Mouse (Mus musculus) mesoderm, embryonic 11.5 days (tissue): ENCODE measurements around the gene Ip6k3.

Experiments
- DNase-seq: peaks from one replicate; pipeline ENCODE4 v3.0.0-alpha.2; 2012; ENCODE audit warnings: low read depth, low spot score

Ip6k3 gene

DNA sequence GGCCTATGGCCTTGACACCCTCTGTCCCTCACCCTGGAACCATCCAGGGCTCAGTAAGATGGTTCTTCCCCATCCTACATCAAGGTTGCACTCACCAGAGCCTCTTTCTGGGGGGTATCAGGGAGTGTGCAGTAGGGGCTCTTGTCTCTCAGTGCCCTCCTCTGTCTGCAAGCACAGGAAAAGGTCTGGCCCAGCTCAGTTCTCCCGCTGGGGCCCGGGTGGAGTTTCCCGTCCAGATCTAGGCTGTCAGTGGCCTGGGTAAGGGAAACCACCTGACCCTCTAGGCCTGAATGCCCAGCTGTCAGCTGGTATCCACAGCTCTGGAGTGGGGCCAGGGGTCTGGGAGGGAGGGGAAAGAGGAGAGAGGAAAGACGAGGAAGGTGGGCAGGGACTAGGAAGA is at the start of gene Ip6k3:
Ip6k3 (minus strand) TSS at position 251 of the 400 bp plus-strand sequence.
- no peak for DNase-seq

DNA sequence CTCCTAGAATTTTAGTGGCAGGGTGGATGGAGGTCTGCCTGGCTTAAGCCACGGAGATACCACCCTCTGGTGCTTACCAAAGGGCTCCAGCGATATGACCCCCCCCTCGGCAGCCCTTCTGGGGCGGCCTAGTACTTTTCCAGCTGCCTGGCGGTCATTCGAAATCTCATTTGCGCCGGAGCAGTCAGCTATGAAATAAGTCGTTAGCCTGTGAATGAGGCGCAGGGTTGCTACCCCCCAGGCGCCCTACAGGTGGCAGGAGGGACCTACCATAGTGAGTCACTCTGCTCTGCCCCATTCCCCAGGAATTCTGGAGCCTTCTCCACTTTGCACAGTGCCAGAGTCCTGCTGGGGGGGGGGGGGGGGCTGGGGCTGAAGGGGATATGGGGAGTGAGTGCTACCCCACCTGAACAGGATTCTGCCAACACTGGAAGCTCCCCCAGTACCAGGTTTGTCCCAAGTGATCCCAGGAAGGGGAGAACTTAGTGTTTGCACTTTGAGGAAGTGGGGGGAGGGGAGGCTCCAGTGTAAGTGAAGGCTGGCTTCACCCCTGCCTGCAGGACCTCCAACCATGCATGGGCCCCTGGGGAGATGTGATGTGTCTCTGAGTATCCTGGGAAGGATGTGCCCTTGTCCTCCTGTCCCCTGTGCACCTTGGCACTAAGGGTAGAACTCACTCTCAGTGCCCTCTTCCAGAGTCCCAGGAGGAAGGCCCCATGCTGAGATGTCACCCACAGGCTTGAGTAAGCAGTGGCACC is 45.4 kb upstream of the Ip6k3 start:
- DNase-seq = peak; percentile 64

DNA sequence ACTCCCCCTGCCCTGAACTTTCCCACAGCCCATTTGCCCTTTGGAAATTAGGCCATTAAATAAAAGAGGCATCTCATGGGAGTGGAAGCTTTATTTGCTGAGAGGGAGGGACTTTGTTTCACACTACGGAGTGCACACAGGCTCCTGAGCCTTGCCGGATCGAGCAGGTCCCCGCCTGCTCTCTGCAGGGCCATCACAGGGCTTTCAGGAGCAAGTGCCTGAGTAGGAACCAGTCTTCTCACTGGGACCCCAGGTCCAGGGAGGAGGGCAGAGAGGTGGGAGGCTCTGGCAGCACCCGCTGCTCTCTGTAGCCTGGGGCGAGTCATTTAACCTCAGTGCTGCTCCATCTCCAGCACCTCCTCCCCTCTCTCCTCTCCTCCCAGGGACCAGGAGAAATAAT is 44.4 kb upstream of the Ip6k3 start:
- DNase-seq = no peak

DNA sequence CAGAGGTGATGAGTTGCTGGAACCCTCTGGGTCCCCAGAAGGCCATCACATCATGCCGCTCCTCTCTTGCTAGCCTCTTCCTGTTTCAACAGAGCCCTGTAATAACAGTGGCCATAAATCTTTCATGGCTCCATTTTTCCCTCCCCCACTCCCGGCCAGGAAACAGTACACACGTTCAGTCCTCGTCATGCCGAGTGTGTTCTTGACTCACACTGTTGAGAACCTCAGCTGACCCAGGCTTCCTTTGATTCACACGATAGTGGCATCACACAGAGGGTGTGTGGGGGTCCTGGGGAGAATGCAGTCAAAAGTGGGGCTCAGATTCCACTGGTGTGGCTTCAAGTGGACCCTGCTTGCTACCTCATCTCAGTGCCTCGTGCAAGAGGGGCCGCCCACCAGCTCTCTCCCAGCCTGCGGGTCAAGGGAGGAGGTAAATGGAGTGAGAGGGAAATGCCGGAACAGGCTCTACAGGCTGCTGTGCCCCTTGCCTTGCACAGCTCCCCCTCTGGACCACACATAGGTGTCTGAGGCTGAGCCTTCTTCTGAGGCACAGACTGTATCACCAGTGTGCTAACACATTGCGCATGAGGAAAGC is 39.6 kb upstream of the Ip6k3 start:
- peak; percentile 79 for DNase-seq

DNA sequence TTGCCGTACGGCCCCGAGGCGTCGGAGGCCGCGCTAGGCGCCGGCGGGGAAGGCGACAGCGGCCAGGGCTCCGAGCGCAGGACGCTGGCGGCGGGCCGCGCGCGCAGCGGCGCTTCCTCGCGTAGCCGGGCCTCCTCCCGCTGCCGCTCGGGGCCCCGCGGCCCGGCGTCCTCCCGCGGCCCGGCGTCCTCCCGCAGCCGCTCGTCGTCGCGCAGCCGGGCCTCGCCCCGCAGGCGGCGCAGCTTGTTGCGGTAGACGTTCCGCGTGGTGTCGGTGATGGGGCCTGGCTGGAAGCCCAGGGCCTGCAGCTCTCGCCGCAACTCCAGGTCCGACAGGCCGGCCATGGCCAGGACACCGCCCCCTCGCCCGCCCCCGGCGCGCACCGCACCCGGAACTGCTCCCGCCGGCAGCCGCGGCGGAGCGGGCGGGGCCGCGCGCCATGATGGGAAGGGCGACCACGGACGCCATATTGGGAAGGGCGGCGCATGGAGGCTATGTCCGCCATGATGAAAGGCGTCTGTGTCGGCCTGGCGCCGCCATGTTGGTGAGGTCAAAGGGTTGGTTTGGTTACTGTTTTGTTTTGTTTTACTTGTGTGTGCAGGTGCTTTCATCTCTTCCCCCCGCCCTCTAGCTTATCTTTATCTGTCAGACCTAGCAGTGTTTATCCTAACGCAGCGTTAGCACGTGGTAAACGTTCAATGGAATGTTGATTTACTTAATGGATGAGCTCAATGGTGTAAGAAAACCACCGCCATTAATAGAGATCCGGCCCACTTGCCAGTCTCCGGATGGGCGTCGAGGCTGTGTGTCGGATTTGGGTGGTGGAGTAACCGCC is 36.7 kb upstream of the Ip6k3 start, which contains the start of gene Lemd2:
Lemd2 (minus strand) TSS at position 395 of the 835 bp plus-strand sequence.
- DNase-seq = peak; percentile 95

DNA sequence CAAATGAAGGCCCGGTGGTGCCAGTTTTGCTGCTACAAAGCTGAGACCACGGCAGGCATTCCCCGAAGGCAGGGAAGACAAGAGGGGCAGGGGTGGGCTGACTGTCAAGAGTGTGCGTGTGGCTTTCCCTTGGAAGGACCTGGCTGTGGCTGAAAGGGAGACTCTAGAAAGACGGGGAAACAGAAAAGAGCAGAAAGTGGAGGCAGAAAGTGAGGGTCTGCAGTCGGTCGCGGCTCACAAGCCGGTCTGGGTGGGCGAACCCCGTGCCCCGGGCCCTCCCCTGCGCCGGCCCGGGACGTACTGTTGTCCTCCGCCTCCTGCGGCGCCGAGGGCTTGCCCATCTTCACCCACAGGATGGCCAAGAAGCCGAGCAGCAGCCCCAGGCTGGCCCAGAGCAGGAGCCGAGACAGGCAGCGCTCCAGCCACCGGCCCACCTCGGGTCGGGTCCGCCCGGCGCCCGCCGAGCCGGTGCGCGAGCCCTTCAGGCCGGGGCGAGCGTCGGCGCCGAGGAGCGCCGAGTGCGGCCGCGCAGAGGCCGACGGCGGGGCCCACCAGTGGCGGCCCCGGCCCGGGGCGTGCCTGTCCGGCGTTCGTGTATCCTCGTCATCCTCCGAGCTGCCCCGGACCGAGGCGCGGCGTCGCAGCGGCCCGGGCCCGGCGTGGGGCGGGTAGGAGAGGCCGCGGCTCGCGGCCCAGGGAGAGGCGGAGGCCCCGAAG is 35.9 kb upstream of the Ip6k3 start:
- no peak for DNase-seq

DNA sequence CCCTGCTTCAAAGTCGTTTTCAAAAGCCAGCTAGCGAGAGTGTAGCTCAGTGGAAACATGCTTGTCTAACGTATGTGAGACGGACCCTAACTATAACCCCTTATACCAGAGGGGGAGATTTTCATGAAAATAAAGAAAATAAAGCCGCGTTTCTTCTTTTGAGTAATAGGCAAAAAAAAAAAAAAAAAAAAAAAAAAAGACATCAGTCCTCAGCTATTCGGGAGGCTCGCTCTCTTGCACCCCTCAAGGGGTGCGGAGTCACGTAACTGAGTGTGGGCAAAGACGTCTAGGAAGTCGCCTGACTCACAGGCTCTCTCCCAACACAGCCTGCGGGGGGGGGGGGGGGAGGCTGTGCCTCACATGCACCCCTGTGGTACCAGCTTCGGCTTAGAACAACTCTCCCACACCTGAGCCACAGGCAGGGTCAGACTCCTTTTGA is 35.3 kb upstream of the Ip6k3 start:
- DNase-seq = no peak

DNA sequence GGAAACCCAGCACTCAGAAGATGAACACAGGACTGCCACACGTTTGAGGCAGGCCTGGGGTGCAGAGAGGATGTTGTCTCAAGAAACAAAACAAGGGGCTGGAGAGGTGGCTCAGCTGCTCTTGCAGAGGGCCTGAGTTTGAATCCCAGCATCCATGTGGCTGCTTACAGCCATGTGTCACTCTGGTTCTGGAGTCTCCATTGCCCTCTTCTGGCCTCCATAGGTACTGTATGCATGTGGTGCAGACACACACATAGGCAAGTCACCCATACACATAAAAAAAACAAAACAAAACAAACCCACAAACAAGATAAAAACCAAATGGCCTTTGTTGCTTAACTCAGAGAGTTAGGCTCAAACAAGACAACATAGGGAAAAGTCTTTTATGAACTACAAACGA is 34.4 kb upstream of the Ip6k3 start:
- DNase-seq = no peak

DNA sequence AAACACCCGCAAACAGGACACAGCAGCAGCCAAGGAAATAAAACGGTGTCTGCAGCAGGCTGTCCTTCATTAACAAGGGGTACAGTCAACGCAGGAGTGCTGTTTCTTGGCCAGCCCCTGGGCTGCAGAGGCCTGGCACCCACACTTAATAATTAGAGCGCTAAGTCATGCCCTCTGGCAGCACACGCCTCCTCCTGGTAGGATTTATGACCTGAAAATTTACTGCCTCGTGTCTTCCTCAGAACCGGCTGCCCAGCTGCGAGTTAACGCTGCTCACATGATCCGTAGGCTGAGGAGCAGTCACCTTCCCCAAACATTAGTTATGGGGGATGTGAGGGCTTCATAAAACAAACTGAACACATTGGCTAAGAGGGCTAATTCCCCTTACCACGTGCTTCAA is 33.2 kb upstream of the Ip6k3 start:
- DNase-seq = peak; percentile 62

DNA sequence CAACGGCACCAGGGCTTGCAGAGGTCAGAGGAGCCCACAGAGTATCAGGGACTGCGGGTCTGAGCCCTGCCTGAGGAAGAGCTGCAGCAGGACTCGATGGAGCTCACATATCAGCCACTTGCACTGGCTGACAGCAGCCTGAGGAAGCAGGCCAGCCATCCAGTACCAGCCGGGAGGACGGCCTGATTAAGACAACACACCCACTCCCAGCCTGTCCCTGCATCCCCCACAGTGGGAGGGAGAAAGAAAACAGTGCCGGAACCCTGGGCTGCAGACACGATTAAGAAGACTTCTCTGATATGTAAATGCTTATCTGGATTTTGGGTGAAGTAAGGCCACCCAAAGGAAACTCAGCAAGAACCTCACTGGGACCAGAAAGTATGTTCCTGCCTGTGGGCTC is 32.3 kb upstream of the Ip6k3 start:
- DNase-seq = no peak

DNA sequence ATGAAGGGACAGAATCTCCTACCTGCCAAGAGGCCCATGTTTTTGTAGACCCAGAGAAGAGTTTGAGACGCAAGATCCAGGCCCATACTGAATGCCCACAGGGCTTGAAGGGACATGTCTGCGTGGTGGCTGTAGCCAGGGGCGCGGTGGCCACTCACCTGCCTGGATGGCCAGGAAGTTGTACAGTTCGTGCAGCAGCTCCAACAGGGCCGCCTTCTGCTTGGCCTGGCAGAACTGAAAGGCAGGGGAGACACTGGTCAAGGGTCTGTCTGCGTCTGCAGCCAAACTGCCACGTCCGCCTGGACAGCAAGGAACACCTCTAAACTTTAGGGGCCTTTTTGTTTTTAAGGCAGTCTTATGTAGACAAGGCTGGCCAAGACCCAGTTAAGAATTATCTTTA is 31.6 kb upstream of the Ip6k3 start:
- no peak for DNase-seq

DNA sequence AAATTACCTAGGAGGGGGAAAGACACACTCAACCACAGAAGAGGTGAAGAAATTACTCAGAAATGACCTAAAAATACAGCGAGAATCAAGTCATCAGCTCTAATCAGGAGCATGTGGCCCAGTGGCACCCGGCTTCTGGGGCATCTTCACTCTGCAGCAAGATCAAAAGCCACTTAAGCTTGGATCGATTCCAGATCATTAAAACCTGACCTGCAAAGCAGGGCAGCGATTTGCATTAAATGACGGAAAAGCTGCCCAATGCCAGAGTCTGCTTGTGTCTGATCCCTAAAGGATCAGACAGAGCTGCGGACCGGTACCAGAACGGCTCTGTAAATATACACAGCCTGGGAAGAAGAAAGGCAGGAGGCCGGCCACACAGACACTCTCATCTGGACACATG is 28.6 kb upstream of the Ip6k3 start:
- no peak for DNase-seq

DNA sequence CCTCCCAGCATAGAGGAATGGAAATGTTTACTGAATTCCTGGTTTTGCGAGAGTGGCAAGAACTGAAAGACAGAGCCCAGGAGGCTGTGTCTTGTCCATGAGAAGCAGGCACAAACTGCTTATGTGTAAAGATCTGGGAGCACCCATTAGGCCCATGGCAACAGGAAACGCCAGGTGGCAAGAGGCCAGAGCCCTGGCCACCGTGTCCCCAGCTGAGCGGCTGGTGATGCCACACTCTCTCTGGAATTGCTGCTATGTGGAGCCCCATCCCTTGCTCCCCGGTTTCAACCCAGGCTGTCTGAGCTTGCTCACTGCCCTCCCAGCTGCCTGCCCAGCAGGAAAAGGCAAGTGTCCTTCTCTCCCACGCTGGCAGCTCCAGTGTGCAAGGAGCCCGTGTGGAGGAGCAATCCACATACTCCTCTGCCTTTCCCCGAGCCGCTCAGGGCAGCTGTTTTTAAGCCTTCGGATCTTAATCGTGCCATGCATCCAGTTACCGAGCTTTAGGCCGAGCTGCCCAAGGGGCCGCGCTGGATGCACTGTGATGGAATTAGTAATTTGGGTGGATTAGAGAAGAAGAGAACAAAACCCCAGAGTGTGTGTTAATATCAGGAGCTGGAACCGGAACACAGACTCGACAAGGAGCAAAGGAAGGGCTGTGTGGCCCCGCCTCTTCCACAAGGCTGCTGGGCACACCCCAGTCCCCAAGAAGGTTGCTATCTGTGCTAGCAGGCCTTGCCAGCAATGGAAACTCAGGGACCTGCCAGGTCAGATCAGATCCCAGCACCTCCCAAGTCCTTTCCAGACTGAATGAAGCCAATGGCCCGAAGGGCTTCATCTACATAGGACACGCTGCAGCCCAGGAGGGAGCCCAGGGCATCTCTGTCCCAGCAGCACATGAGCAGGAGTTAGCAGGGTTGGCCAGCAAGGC is 26.9 kb upstream of the Ip6k3 start:
- DNase-seq = no peak

DNA sequence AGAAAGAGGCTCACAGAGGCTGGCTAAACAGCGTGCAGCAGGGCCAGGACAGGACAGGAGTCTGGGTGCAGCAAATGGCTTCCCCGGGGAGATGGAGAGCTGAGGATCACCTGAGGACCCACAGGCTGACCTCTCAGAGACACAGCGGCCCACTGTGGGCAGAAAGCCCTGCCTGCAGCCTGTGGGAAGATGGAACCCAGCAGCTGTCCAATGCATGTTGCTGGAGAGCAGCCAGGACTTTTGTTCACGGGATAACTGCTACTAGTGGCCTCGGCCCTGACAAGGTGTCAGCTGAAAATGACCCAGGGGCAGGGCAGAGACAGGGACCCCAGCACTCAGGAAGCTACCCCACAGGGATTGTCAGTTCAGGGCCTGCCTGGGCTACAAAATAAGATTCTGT is 24.2 kb upstream of the Ip6k3 start:
- no peak for DNase-seq

DNA sequence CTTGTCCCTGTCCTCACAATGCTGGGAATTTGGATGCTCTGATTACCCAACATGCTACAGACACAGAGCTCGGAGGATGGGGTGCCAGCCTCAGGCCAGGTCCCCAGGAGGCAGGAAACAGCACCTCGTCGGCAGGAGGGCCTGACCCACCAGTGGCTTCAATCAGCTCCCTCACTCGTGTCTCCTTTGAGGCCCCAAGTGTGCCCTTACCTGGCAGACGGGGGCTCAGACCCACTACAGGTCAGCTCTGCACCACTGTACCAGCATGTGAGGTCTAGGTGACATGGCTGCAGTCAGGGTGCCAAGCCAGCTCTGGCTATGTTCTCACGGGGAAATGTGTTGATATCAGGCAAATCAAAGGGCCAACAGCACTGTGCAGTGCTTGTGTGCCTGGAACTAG is 23.6 kb upstream of the Ip6k3 start:
- DNase-seq = no peak

DNA sequence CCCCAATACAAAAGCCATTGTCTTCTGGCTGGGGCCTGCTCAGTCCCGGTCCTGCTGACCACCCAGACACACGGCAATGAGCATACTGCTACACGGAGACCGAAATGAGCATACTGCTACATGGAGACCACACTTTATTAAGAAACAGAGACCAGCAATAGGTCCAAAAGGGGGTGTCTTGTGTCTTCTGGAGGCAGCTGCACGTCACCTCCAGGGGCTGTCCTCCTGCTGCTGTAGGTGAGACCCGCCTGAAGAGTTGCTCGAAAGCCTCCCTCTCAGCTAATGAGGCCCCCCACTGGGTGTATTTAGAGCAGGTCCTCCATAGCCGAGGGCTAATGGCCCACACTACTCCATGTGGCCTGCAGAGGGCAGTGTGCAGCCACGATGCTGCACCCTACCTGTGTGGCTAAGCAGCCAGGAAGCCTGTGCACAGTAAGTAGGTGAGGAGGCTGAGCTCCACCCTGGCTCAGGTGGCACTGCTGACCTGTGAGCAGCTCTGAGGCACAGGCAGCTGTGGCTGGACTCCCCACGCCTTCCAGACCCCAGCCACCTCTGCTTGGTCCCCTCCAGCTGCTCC is 22.1 kb upstream of the Ip6k3 start:
- DNase-seq = peak; percentile 73

DNA sequence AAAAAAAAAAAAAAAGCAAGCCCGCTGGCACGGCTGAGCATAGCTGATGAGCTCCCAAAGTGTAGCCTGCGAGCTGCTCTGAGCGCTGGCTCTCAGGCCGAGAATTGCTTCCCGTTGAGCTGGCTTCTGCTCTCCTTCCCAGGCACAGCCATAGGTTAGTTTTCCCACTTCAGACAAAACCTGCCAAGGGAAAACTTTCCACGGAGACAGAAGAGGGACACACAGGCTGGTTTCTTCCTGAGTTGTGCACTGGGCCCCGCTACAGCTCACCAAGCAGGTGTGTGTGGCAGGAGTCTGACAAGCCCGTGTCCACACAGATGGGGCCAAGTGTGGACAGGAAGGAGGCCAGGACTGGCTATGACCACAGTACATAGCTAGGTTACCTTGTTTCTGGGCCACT is 21.3 kb upstream of the Ip6k3 start:
- DNase-seq = no peak

DNA sequence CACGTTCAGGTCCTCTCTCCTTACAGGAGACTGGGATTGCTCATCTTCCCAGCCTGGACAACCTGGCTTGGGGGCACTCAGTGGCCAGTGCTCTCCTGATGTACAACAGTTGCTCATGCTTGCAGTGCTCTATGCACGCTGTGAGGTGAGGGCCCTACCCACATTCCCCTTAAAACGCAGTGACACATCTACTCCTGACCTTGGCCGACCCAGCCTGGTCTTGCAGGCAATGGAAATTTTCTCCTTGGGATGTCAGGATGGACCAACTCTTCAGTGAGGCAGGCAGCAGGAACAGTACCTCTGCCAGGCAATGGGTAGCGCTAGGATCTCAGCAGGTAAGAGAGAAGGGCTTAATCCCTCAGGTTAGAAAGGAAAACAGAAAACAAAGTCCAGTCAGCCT is 19.5 kb upstream of the Ip6k3 start:
- DNase-seq = no peak

DNA sequence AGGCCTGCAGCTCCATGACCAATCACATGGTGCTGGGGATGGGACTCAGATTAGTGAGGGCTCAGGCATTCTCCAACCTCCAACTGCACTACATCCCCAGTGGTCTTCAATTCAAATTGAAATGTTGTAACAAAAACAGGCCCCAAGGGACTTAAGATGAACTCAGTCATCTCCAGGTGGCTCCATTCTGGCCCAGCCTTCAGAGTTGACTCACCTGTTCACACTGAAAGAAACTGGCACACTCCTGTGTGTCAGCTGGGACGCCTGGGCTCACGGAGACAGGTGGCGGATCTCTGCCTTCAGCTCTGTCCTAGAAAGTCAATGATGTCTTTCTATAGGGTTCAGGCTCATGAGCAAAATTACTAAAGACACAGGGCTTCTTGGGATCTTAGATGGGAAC is 18.5 kb upstream of the Ip6k3 start:
- no peak for DNase-seq

DNA sequence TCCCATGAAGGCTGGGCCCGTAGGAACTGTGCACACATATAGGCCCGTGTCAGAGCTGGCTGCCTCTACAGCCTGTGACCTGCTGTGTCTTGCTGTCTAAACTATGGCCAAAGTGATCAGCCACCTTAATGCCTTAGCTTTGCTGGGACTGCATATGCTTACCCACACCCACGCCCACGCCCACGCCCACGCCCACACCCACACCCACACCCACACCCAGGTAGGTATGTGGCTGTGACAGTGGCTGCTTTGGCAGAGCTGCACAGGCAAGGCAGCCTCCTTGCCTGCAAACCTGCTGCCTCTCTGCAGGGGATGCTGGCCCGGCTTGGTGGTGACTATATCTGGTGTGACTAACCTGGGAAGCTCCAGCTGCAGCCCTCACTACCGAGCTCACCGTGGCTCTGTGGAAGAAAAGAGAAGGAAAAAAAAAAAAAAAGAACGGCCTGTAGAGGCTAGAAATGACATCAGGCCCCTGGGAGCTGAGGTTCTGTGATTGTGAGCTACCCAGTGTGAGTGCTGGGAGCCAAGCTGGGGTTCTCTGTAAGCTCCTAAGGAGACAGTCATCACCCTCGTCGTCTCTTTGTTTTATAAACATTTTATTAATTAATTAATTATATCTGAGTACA is 16.2 kb upstream of the Ip6k3 start:
- DNase-seq = no peak
